Mouse (Mus musculus): ENCODE measurements at regions not wholly inside any gene's neighbourhood (a gene's known extent, or its start where the extent isn't known, plus 50 kb on each side); places are given as distances from the start of the nearest gene placed in this dataset.

GRCm38 (mm10) chr3:22990136-22990820, 913.8 kb downstream of the Tbl1xr1 start:
- Histone ChIP-seq H3K27me3 (replicated peaks; ENCODE audit: control insufficient read depth, insufficient read depth, low read length) (no peaks in the 10 kb centered on the region), H3K36me3 (ENCODE audit: control insufficient read depth, insufficient read depth) (no peaks in the 10 kb centered on the region), H3K27ac (ENCODE audit: low read depth, low read length) (no peak overlapping the region), H3K9ac (ENCODE audit: low read depth, low read length) (no peak overlapping the region), H3K4me1 (replicated peaks; ENCODE audit: control insufficient read depth, insufficient read depth, low read length) (no peaks in the 10 kb centered on the region), H3K4me2 (replicated peaks; ENCODE audit: low read depth) (no peak overlapping the region), H3K9me3 (ENCODE audit: control insufficient read depth) (no peaks in the 10 kb centered on the region), H3K4me3 (ENCODE audit: low read depth, low read length) (no peak overlapping the region)
- ATAC-seq, result no peak
- no peak for TF ChIP-seq CTCF (IDR thresholded peaks at IDR 0.05; ENCODE audit: low read depth)
- 79% methylated on average over 3 of the region's 3 CpGs for WGBS

- no peaks in the 10 kb centered on the region for H3K27me3 ChIP-seq (replicated peaks; ENCODE audit: control insufficient read depth, insufficient read depth, low read length)
- H3K4me2 ChIP-seq (replicated peaks; ENCODE audit: low read depth), result no peak overlapping the region
- 80% methylated on average over 6 of the region's 6 CpGs for WGBS
- TF ChIP-seq CTCF (IDR thresholded peaks at IDR 0.05; ENCODE audit: low read depth), result no peak
- no peak for ATAC-seq
- no peak overlapping the region for H3K9ac ChIP-seq (ENCODE audit: low read depth, low read length)
- H3K4me3 ChIP-seq (ENCODE audit: low read depth, low read length), result no peak overlapping the region
- no peaks in the 10 kb centered on the region for H3K36me3 ChIP-seq (ENCODE audit: control insufficient read depth, insufficient read depth)
- H3K9me3 ChIP-seq (ENCODE audit: control insufficient read depth), result no peaks in the 10 kb centered on the region
- no peak overlapping the region for H3K27ac ChIP-seq (ENCODE audit: low read depth, low read length)
- no peaks in the 10 kb centered on the region for H3K4me1 ChIP-seq (replicated peaks; ENCODE audit: control insufficient read depth, insufficient read depth, low read length)
Measured at GRCm38 (mm10) chr3:22995228-22995627, 918.8 kb downstream of the Tbl1xr1 start.

GRCm38 (mm10) chr3:22995833-22996232, 919.4 kb downstream of the Tbl1xr1 start:
- H3K27me3 ChIP-seq (replicated peaks; ENCODE audit: control insufficient read depth, insufficient read depth, low read length), result no peaks in the 10 kb centered on the region
- ATAC-seq, result no peak
- no peak overlapping the region for H3K27ac ChIP-seq (ENCODE audit: low read depth, low read length)
- TF ChIP-seq CTCF (IDR thresholded peaks at IDR 0.05; ENCODE audit: low read depth), result no peak
- H3K4me1 ChIP-seq (replicated peaks; ENCODE audit: control insufficient read depth, insufficient read depth, low read length), result no peaks in the 10 kb centered on the region
- no peak overlapping the region for H3K4me2 ChIP-seq (replicated peaks; ENCODE audit: low read depth)
- no peak overlapping the region for H3K4me3 ChIP-seq (ENCODE audit: low read depth, low read length)
- no peaks in the 10 kb centered on the region for H3K36me3 ChIP-seq (ENCODE audit: control insufficient read depth, insufficient read depth)
- H3K9ac ChIP-seq (ENCODE audit: low read depth, low read length), result no peak overlapping the region
- WGBS, result 61% methylated on average over 5 of the region's 5 CpGs
- no peaks in the 10 kb centered on the region for H3K9me3 ChIP-seq (ENCODE audit: control insufficient read depth)

GRCm38 (mm10) chr3:23001071-23001470, 924.6 kb downstream of the Tbl1xr1 start:
- no peak overlapping the region for H3K4me3 ChIP-seq (ENCODE audit: low read depth, low read length)
- H3K27me3 ChIP-seq (replicated peaks; ENCODE audit: control insufficient read depth, insufficient read depth, low read length), result no peaks in the 10 kb centered on the region
- 79% methylated on average over 3 of the region's 3 CpGs for WGBS
- no peak overlapping the region for H3K4me2 ChIP-seq (replicated peaks; ENCODE audit: low read depth)
- no peak overlapping the region for H3K27ac ChIP-seq (ENCODE audit: low read depth, low read length)
- no peak for ATAC-seq
- no peaks in the 10 kb centered on the region for H3K4me1 ChIP-seq (replicated peaks; ENCODE audit: control insufficient read depth, insufficient read depth, low read length)
- no peak overlapping the region for H3K9ac ChIP-seq (ENCODE audit: low read depth, low read length)
- H3K9me3 ChIP-seq (ENCODE audit: control insufficient read depth), result no peaks in the 10 kb centered on the region
- no peak for TF ChIP-seq CTCF (IDR thresholded peaks at IDR 0.05; ENCODE audit: low read depth)
- H3K36me3 ChIP-seq (ENCODE audit: control insufficient read depth, insufficient read depth), result no peaks in the 10 kb centered on the region

GRCm38 (mm10) chr3:23032064-23032463, 955.6 kb downstream of the Tbl1xr1 start:
- Histone ChIP-seq H3K27ac (ENCODE audit: low read depth, low read length) (no peak overlapping the region), H3K36me3 (ENCODE audit: control insufficient read depth, insufficient read depth) (no peaks in the 10 kb centered on the region), H3K9me3 (ENCODE audit: control insufficient read depth) (no peaks in the 10 kb centered on the region), H3K4me1 (replicated peaks; ENCODE audit: control insufficient read depth, insufficient read depth, low read length) (no peaks in the 10 kb centered on the region), H3K27me3 (replicated peaks; ENCODE audit: control insufficient read depth, insufficient read depth, low read length) (no peaks in the 10 kb centered on the region), H3K4me3 (ENCODE audit: low read depth, low read length) (no peak overlapping the region), H3K9ac (ENCODE audit: low read depth, low read length) (no peak overlapping the region), H3K4me2 (replicated peaks; ENCODE audit: low read depth) (no peak overlapping the region)
- ATAC-seq, result no peak
- TF ChIP-seq CTCF (IDR thresholded peaks at IDR 0.05; ENCODE audit: low read depth), result no peak
- WGBS, result 79% methylated on average over 2 of the region's 2 CpGs

- Histone ChIP-seq H3K4me2 (replicated peaks; ENCODE audit: low read depth) (no peak overlapping the region), H3K27me3 (replicated peaks; ENCODE audit: control insufficient read depth, insufficient read depth, low read length) (no peaks in the 10 kb centered on the region), H3K9me3 (ENCODE audit: control insufficient read depth) (no peaks in the 10 kb centered on the region), H3K4me1 (replicated peaks; ENCODE audit: control insufficient read depth, insufficient read depth, low read length) (no peaks in the 10 kb centered on the region), H3K4me3 (ENCODE audit: low read depth, low read length) (no peak overlapping the region), H3K36me3 (ENCODE audit: control insufficient read depth, insufficient read depth) (no peaks in the 10 kb centered on the region), H3K9ac (ENCODE audit: low read depth, low read length) (no peak overlapping the region), H3K27ac (ENCODE audit: low read depth, low read length) (no peak overlapping the region)
- WGBS, result 71% methylated on average over 6 of the region's 6 CpGs
- no peak for ATAC-seq
- peak; percentile 37 for TF ChIP-seq CTCF (IDR thresholded peaks at IDR 0.05; ENCODE audit: low read depth)
Measured at GRCm38 (mm10) chr3:23063180-23063965, 986.9 kb downstream of the Tbl1xr1 start.

All from intestine, postnatal 0 days (tissue).